Mouse (Mus musculus): ENCODE measurements around the gene Vps72. TPM values are rescaled to one million over a fixed set of nuclear protein-coding genes. Genes with fewer than 3 reads are reported as not detected.

Vps72 gene
- polyA plus RNA-seq, 1 experiment from 2014 or later: 107 TPM

- peak overlapping the region; percentile 53; the same call in 1 of the 2 replicates for H3K9ac ChIP-seq (ENCODE audit: low read depth, low read length)
- ATAC-seq (ENCODE audit: low read depth): no peak
These were observed 24.7 kb downstream of the Vps72 start for GRCm38 (mm10) chr3:95135433-95136052.

GRCm38 (mm10) chr3:95136336-95136735 is 25.5 kb downstream of the Vps72 start:
- ATAC-seq (ENCODE audit: low read depth): no peak
- no peak overlapping the region for H3K4me2 ChIP-seq (ENCODE audit: low read depth, low read length)
- no peaks in the 10 kb centered on the region for H3K9me3 ChIP-seq (ENCODE audit: control insufficient read depth, low read length)

More at GRCm38 (mm10) chr3:95135433-95136052, 24.7 kb downstream of the Vps72 start:
- Histone ChIP-seq H3K36me3 (ENCODE audit: control insufficient read depth, insufficient read depth, low read length) (peaks cover 16% of the 10 kb centered on the region; the same call in 1 of the 2 replicates), H3K4me3 (ENCODE audit: low read depth, low read length) (peak overlapping the region; percentile 37), H3K4me1 (ENCODE audit: control insufficient read depth, insufficient read depth, low read length) (peaks cover 11% of the 10 kb centered on the region), H3K27ac (replicated peaks; ENCODE audit: low read depth, low read length) (no peak overlapping the region), H3K4me2 (ENCODE audit: low read depth, low read length) (peak overlapping the region; percentile 61), H3K9me3 (ENCODE audit: control insufficient read depth, low read length) (no peaks in the 10 kb centered on the region), H3K27me3 (replicated peaks; ENCODE audit: control insufficient read depth, insufficient read depth, low read length) (no peaks in the 10 kb centered on the region)
- no peak for DNase-seq (ENCODE audit: low spot score)
- WGBS: 82% methylated on average over 7 of the region's 7 CpGs

GRCm38 (mm10) chr3:95139586-95140288 is 28.9 kb downstream of the Vps72 start:
- no peaks in the 10 kb centered on the region for H3K27me3 ChIP-seq (replicated peaks; ENCODE audit: control insufficient read depth, insufficient read depth, low read length)
- H3K9ac ChIP-seq (ENCODE audit: low read depth, low read length): no peak overlapping the region
- no peaks in the 10 kb centered on the region for H3K9me3 ChIP-seq (ENCODE audit: control insufficient read depth, low read length)
- ATAC-seq (ENCODE audit: low read depth) (no peak), DNase-seq (ENCODE audit: low spot score) (no peak)
- H3K4me2 ChIP-seq (ENCODE audit: low read depth, low read length): no peak overlapping the region
- 71% methylated on average over 22 of the region's 25 CpGs for WGBS
- H3K36me3 ChIP-seq (ENCODE audit: control insufficient read depth, insufficient read depth, low read length): peaks cover 18% of the 10 kb centered on the region; the same call in 1 of the 2 replicates
- H3K27ac ChIP-seq (replicated peaks; ENCODE audit: low read depth, low read length): no peak overlapping the region
- no peak overlapping the region for H3K4me3 ChIP-seq (ENCODE audit: low read depth, low read length)
- H3K4me1 ChIP-seq (ENCODE audit: control insufficient read depth, insufficient read depth, low read length): peaks cover 11% of the 10 kb centered on the region

More at GRCm38 (mm10) chr3:95136336-95136735, 25.5 kb downstream of the Vps72 start:
- H3K9ac ChIP-seq (ENCODE audit: low read depth, low read length): no peak overlapping the region; the same call in 1 of the 2 replicates
- DNase-seq (ENCODE audit: low spot score): no peak
- no peak overlapping the region for H3K27ac ChIP-seq (replicated peaks; ENCODE audit: low read depth, low read length)
- H3K4me1 ChIP-seq (ENCODE audit: control insufficient read depth, insufficient read depth, low read length): peaks cover 11% of the 10 kb centered on the region
- peaks cover 18% of the 10 kb centered on the region; the same call in 1 of the 2 replicates for H3K36me3 ChIP-seq (ENCODE audit: control insufficient read depth, insufficient read depth, low read length)
- WGBS: 94% methylated on average over 3 of the region's 3 CpGs
- no peaks in the 10 kb centered on the region for H3K27me3 ChIP-seq (replicated peaks; ENCODE audit: control insufficient read depth, insufficient read depth, low read length)
- H3K4me3 ChIP-seq (ENCODE audit: low read depth, low read length): no peak overlapping the region

DNA sequence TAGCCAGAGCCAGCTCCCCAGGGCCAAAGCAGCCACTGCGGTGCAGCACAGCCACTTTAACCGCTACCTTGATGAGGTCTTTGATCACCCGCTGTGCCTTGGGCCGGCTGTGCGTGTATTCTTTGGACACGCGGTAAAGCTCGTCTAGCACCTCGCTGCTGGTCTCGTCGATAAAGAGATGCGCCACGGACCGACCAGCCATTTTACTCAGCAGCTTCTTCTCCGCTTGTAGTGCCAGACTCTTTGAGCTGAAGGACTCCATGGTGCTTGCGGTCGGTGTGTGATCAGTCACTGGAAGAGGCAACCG is 29.4 kb downstream of the Vps72 start:
- ATAC-seq (ENCODE audit: low read depth): no peak
- no peaks in the 10 kb centered on the region for H3K27me3 ChIP-seq (replicated peaks; ENCODE audit: control insufficient read depth, insufficient read depth, low read length)
- no peak overlapping the region for H3K4me2 ChIP-seq (ENCODE audit: low read depth, low read length)
- H3K36me3 ChIP-seq (ENCODE audit: control insufficient read depth, insufficient read depth, low read length): peaks cover 18% of the 10 kb centered on the region; the same call in 1 of the 2 replicates
- no peaks in the 10 kb centered on the region for H3K9me3 ChIP-seq (ENCODE audit: control insufficient read depth, low read length)
- 73% methylated on average over 18 of the region's 18 CpGs for WGBS
- H3K4me1 ChIP-seq (ENCODE audit: control insufficient read depth, insufficient read depth, low read length): peaks cover 6% of the 10 kb centered on the region
- no peak for DNase-seq (ENCODE audit: low spot score)
- H3K27ac ChIP-seq (replicated peaks; ENCODE audit: low read depth, low read length): no peak overlapping the region
- H3K9ac ChIP-seq (ENCODE audit: low read depth, low read length): no peak overlapping the region
- H3K4me3 ChIP-seq (ENCODE audit: low read depth, low read length): no peak overlapping the region

GRCm38 (mm10) chr3:95140795-95141194 is 30.0 kb downstream of the Vps72 start:
- no peak overlapping the region for H3K4me2 ChIP-seq (ENCODE audit: low read depth, low read length)
- no peaks in the 10 kb centered on the region for H3K27me3 ChIP-seq (replicated peaks; ENCODE audit: control insufficient read depth, insufficient read depth, low read length)
- no peak overlapping the region for H3K4me3 ChIP-seq (ENCODE audit: low read depth, low read length)
- H3K9ac ChIP-seq (ENCODE audit: low read depth, low read length): no peak overlapping the region
- H3K9me3 ChIP-seq (ENCODE audit: control insufficient read depth, low read length): no peaks in the 10 kb centered on the region
- H3K4me1 ChIP-seq (ENCODE audit: control insufficient read depth, insufficient read depth, low read length): 0 out of 2 replicates have a peak, but pooled peaks cover 3% of the 10 kb centered on the region
- peaks cover 18% of the 10 kb centered on the region; the same call in 1 of the 2 replicates for H3K36me3 ChIP-seq (ENCODE audit: control insufficient read depth, insufficient read depth, low read length)
- ATAC-seq (ENCODE audit: low read depth) (no peak), DNase-seq (ENCODE audit: low spot score) (no peak)
- no peak overlapping the region for H3K27ac ChIP-seq (replicated peaks; ENCODE audit: low read depth, low read length)
- WGBS: 92% methylated on average over 6 of the region's 6 CpGs

DNA sequence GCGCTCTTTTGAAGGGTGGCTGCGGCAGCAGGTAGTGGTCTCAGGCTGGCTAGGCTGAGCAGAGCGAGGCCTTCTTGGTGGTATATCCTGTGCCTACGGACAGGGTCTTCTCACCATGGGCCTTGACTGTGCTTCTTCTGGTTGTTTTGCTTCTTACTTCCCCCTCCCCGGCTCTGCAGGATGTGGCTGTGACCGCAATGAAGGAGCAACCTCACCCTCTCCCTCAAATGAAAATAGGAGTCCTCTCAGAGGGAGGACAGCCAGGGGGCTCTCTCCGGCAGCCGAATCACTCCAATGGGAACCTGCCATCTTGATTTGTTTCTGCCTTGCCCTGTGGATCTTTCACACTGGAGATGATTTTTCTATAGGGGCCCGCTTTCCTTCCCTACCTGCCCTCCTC is 30.7 kb downstream of the Vps72 start:
- Histone ChIP-seq H3K4me3 (ENCODE audit: low read depth, low read length) (no peak overlapping the region), H3K27me3 (replicated peaks; ENCODE audit: control insufficient read depth, insufficient read depth, low read length) (no peaks in the 10 kb centered on the region), H3K4me2 (ENCODE audit: low read depth, low read length) (no peak overlapping the region), H3K9me3 (ENCODE audit: control insufficient read depth, low read length) (no peaks in the 10 kb centered on the region), H3K36me3 (ENCODE audit: control insufficient read depth, insufficient read depth, low read length) (peaks cover 18% of the 10 kb centered on the region; the same call in 1 of the 2 replicates), H3K27ac (replicated peaks; ENCODE audit: low read depth, low read length) (no peak overlapping the region), H3K4me1 (ENCODE audit: control insufficient read depth, insufficient read depth, low read length) (no peaks in the 10 kb centered on the region), H3K9ac (ENCODE audit: low read depth, low read length) (no peak overlapping the region)
- no peak for DNase-seq (ENCODE audit: low spot score)
- 90% methylated on average over 9 of the region's 9 CpGs for WGBS
- no peak for ATAC-seq (ENCODE audit: low read depth)

DNA sequence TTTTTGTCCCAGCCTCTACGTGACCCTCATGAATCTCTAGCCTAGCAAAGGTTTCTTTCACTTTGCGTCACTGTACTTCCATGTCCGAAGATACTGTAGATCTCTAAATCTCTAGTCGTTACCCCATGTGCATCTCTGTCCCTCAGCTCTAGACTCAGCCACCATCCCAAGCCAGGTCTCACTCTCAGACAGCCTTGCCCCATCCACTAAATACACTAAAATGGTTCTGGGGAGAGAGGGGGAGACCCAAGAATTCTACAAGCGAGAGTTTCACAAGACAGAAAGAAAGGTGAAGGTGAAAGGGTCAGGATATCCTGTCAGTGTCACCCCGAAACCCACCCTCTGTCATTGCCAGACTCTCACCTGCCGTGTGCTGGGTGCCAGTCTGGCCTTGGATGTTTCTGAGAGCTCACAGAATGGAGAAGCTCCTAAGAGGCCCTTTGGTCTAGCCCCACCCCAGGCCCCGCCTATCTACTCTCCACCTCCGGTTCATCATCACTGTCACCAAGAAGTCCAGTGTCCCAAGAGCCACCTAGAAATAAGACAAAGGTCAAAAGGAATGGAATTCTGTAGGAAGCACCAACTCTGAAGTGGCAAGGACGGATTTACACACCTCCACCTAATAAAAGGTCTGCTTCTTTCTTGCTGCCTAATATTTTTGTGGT is 31.3 kb downstream of the Vps72 start, which contains the start of gene Tnfaip8l2:
TSS of gene Tnfaip8l2 (minus strand) at position 409 of the 665 bp plus-strand sequence.
- peaks cover 18% of the 10 kb centered on the region; the same call in 1 of the 2 replicates for H3K36me3 ChIP-seq (ENCODE audit: control insufficient read depth, insufficient read depth, low read length)
- H3K9ac ChIP-seq (ENCODE audit: low read depth, low read length): no peak within 1 kb of the TSS
- 81% methylated on average over 10 of the region's 10 CpGs for WGBS
- no peaks in the 10 kb centered on the region for H3K27me3 ChIP-seq (replicated peaks; ENCODE audit: control insufficient read depth, insufficient read depth, low read length)
- ATAC-seq (ENCODE audit: low read depth): no peak
- H3K4me2 ChIP-seq (ENCODE audit: low read depth, low read length): no peak within 1 kb of the TSS
- DNase-seq (ENCODE audit: low spot score): no peak
- H3K27ac ChIP-seq (replicated peaks; ENCODE audit: low read depth, low read length): no peak within 1 kb of the TSS
- H3K4me3 ChIP-seq (ENCODE audit: low read depth, low read length): no peak within 1 kb of the TSS
- H3K4me1 ChIP-seq (ENCODE audit: control insufficient read depth, insufficient read depth, low read length): no peaks in the 10 kb centered on the region
- H3K9me3 ChIP-seq (ENCODE audit: control insufficient read depth, low read length): no peaks in the 10 kb centered on the region

- ATAC-seq (ENCODE audit: low read depth) (peak; percentile 86), DNase-seq (ENCODE audit: low spot score) (peak; percentile 74)
These were observed 31.8 kb downstream of the Vps72 start for GRCm38 (mm10) chr3:95142617-95143011.

More at GRCm38 (mm10) chr3:95142617-95143011, 31.8 kb downstream of the Vps72 start:
- peaks cover 18% of the 10 kb centered on the region; the same call in 1 of the 2 replicates for H3K36me3 ChIP-seq (ENCODE audit: control insufficient read depth, insufficient read depth, low read length)
- H3K9me3 ChIP-seq (ENCODE audit: control insufficient read depth, low read length): no peaks in the 10 kb centered on the region
- H3K4me3 ChIP-seq (ENCODE audit: low read depth, low read length): no peak overlapping the region
- H3K9ac ChIP-seq (ENCODE audit: low read depth, low read length): no peak overlapping the region
- WGBS: 11% methylated on average over 5 of the region's 5 CpGs
- H3K27ac ChIP-seq (replicated peaks; ENCODE audit: low read depth, low read length): no peak overlapping the region
- H3K4me1 ChIP-seq (ENCODE audit: control insufficient read depth, insufficient read depth, low read length): no peaks in the 10 kb centered on the region
- H3K4me2 ChIP-seq (ENCODE audit: low read depth, low read length): no peak overlapping the region
- H3K27me3 ChIP-seq (replicated peaks; ENCODE audit: control insufficient read depth, insufficient read depth, low read length): no peaks in the 10 kb centered on the region
